Mouse (Mus musculus): ENCODE data around the gene Cdc6. TPM values are rescaled to one million over a fixed set of nuclear protein-coding genes. Genes with fewer than 3 reads are reported as not detected.

Gene Cdc6
- polyA plus RNA-seq, 1 experiment from 2014 or later, result 45.3 TPM

DNA sequence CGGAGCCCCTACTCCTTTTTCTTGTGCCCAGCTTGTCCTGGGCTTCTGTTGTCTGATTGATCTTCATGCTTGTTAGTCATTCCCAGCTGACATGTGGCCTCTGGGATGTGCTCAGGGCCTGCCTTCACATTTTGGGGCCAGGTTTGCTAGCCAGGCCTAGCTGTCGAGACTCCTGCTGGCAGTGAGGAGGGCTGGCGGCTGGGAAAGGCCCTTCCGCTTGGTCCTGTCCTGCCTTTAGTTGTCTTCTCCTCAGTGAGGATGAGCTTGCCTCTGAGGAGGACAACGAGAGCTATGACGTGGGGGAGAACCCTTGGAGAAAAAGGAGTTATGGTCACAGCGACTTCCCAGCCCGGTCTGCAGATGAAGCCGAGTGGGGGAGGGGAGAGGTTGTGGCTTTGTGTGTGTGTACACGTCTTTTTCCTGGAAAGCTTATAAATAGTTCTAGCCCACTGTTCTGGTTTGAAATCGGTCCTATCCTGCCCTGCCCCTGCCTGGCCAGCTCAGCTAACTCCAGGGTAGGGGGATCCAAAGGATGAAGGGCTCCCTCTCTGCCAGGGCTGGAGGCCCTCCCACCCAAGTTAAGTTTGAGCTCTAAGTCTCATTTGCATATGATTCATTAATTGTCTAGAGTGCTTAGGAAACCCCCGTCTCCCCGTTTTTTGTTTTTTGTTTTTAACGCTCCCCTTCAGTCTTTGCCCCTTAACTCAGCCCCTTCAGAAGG, 36.3 kb downstream of the Cdc6 start:
- H3K27ac ChIP-seq, result peak overlapping the region; percentile 87
- H3K9me3 ChIP-seq, result no peaks in the 10 kb centered on the region
- 32% methylated on average over 14 of the region's 14 CpGs for WGBS
- peak overlapping the region; percentile 16; the same call in 1 of the 2 replicates for H3K4me3 ChIP-seq
- H3K36me3 ChIP-seq, result no peaks in the 10 kb centered on the region
- DNase-seq (ENCODE audit: low spot score), result peak; percentile 30
- peaks cover 82% of the 10 kb centered on the region for H3K4me1 ChIP-seq (replicated peaks)
- peaks cover 12% of the 10 kb centered on the region for H3K27me3 ChIP-seq (ENCODE audit: insufficient read depth, poor library complexity, severe bottlenecking)

DNA sequence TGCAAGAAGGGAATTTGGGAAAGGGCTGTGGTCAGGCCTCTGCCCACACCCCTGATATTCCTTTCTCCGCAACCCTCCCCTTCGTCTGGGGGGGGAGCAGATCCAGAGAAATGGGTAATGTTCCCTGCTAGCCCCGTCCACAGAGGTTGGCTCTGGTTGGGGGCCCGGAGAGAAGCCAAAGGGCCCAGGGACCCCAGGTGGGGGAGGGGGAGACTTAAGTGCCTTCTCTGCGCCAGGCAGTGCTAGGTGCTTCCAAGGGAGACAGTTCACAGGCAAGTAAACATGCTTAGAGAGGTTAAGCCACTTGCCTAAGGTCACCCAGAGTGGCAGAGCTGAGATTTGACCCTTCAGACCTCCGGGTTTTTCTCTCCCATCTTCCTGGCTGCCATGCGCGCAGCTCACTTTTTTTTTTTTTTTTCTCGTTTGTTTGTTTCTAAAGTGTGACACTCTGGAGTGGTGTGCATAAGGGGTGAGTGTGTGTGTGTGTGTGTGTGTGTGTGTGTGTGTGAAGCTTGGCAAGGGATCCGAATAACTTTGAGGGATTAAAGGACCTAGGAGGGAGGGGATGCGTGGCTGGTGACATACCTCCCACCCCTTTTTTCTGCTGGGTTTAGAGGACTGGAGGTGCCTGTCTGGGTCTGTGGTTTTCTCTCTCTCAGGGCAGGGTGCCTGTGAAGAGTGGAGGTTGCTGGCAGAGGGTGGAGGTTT, 37.5 kb downstream of the Cdc6 start:
- Histone ChIP-seq H3K27me3 (ENCODE audit: insufficient read depth, poor library complexity, severe bottlenecking) (peaks cover 2% of the 10 kb centered on the region; the same call in 1 of the 2 replicates), H3K36me3 (peaks cover 10% of the 10 kb centered on the region; the same call in 1 of the 2 replicates), H3K4me1 (replicated peaks) (peaks cover 82% of the 10 kb centered on the region), H3K4me3 (peak overlapping the region; percentile 16; the same call in 1 of the 2 replicates), H3K27ac (peak overlapping the region; percentile 87), H3K9me3 (no peaks in the 10 kb centered on the region)
- WGBS, result 35% methylated on average over 11 of the region's 11 CpGs
- no peak for DNase-seq (ENCODE audit: low spot score)

DNA sequence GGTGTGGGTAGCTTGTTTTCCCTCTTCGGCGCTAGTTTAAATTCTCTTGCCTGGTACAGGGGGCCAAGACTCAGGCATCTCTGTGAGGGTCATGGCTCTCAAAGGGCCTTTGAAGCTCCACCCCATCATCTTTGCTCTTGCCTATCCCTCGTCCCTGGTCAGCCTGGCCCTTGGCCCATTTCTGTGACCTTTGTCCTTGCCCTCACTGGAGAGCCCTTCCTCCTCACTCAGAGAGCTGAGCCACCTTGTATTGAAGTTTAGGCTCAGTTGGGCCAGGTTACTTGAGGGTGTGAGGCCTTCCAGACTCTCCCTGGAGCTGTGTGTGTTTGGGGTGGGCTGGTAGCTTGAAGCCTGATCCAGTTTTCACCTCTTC, 38.0 kb downstream of the Cdc6 start:
- Histone ChIP-seq H3K27ac (peak overlapping the region; percentile 87), H3K9me3 (no peaks in the 10 kb centered on the region), H3K27me3 (ENCODE audit: insufficient read depth, poor library complexity, severe bottlenecking) (no peaks in the 10 kb centered on the region), H3K4me1 (replicated peaks) (peaks cover 82% of the 10 kb centered on the region), H3K4me3 (no peak overlapping the region), H3K36me3 (peaks cover 16% of the 10 kb centered on the region)
- no peak for DNase-seq (ENCODE audit: low spot score)
- WGBS, result 62% methylated on average over 3 of the region's 3 CpGs

DNA sequence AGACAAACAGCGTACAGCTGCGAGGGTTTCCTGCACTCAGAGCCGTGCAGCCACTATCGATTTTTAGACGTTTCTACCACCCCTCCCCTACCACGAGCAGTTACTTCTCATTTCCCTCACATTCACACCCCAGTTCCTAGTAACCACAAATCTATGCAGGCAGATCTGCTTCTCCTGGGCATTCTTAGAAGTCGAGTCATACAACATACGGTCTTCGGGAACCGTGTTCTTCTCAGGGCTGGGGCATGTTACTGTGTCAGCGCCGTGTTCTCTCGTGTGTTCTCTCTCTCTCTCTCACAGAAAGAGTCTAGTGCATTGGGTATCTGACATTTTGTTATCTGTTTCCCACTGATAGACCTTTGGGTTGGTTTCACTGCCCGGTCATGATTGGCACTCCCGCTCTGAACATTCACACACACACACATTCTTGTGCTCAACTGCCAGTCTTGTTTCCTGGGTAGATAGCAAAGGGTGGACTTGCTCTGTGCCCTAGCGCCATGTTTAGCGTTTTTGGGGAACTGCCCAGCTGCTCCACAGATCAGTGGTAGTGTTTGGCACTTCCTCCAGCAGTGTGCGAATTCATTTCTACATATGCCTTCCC, 40.5 kb downstream of the Cdc6 start:
- no peaks in the 10 kb centered on the region for H3K27me3 ChIP-seq (ENCODE audit: insufficient read depth, poor library complexity, severe bottlenecking)
- no peak for DNase-seq (ENCODE audit: low spot score)
- H3K9me3 ChIP-seq, result no peaks in the 10 kb centered on the region
- WGBS, result 88% methylated on average over 18 of the region's 18 CpGs
- H3K4me3 ChIP-seq, result no peak overlapping the region
- no peak overlapping the region for H3K27ac ChIP-seq
- peaks cover 33% of the 10 kb centered on the region for H3K36me3 ChIP-seq
- peaks cover 78% of the 10 kb centered on the region for H3K4me1 ChIP-seq (replicated peaks)

DNA sequence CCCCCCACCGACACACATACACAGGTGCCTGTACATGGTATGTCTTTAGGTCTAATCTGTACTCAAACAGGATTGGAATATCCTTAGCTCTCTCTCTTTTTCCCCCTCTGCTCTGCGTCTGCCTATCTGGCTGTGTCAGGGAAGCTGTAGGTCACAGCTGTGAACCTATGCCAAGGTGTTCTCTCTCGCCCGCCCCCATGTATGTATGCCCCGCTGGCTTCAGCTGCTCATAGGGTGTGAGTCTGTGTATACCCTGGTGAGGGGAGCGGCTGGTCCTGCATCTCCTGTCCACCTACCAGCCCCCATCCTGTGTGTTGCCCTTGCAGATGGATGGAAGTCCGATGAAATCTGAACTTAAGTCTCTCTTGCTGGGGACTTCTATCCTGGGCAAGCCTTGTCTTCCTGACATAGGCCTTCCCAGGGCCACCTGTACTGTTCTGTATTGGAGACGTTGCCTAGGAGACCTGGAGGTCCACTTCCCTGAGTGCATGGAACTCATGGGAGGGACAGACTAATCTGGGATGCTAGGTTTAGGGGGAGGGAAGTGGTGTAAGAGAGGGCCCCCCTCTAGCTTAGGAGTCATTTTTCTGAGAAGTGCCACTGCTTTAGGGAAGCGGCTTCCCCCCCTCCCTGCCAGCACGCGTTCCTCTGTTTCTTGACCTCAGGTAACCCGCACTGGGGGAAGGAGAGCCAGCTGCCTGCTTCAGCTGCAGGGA, 41.8 kb downstream of the Cdc6 start:
- H3K4me3 ChIP-seq, result no peak overlapping the region

DNA sequence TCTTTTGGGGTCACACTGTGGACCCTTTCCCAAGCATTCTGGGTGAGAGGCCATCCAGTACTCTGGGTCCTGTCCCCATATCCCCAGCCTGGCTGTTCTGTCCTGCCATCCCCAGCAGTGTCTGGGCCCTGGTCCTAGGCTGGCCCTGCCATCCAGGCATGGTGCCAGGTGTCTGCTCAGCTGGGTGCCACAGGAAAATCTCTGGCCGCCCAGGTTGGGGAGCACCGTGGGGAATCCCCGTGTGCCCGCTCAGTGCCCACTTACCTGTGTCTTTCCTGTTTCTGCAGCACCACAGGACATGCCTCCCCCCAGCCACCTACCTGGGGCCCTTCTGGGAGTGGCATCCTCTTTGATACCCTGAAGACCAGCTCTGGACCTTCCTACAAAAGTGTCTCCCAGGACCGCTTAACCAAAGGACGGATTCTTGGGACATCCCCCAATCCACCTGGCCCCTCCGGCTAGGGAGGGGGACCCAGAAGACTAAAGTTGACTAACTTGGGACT, 42.4 kb downstream of the Cdc6 start:
- H3K4me3 ChIP-seq, result no peak overlapping the region
- H3K9me3 ChIP-seq, result no peaks in the 10 kb centered on the region
- peaks cover 78% of the 10 kb centered on the region for H3K4me1 ChIP-seq (replicated peaks)
- 87% methylated on average over 7 of the region's 7 CpGs for WGBS
- no peaks in the 10 kb centered on the region for H3K27me3 ChIP-seq (ENCODE audit: insufficient read depth, poor library complexity, severe bottlenecking)
- H3K27ac ChIP-seq, result peak overlapping the region; percentile 59
- no peak for DNase-seq (ENCODE audit: low spot score)
- H3K36me3 ChIP-seq, result peaks cover 33% of the 10 kb centered on the region

More for the DNA sequence above, 41.8 kb downstream of the Cdc6 start:
- Histone ChIP-seq H3K27ac (peak overlapping the region; percentile 59), H3K4me1 (replicated peaks) (peaks cover 78% of the 10 kb centered on the region), H3K36me3 (peaks cover 33% of the 10 kb centered on the region), H3K9me3 (no peaks in the 10 kb centered on the region), H3K27me3 (ENCODE audit: insufficient read depth, poor library complexity, severe bottlenecking) (no peaks in the 10 kb centered on the region)
- no peak for DNase-seq (ENCODE audit: low spot score)
- 62% methylated on average over 12 of the region's 12 CpGs for WGBS

DNA sequence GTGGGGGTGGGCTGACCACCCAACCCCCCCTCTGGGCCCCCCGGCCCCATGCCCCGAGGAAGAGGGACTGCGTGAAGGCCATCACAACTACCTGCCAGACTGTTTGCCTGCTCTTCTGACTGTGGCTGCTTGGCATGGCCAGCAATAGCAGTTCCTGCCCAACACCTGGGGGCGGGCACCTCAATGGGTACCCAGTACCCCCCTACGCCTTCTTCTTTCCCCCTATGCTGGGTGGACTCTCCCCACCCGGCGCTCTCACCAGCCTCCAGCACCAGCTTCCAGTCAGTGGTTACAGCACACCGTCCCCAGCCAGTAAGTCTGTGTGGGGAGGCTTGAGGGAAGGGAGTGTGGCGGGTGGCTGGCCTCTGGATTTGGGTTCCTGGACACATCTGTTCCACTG, 42.9 kb downstream of the Cdc6 start:
- Histone ChIP-seq H3K4me1 (replicated peaks) (peaks cover 78% of the 10 kb centered on the region), H3K4me3 (no peak overlapping the region), H3K27ac (peak overlapping the region; percentile 59), H3K9me3 (no peaks in the 10 kb centered on the region), H3K36me3 (peaks cover 33% of the 10 kb centered on the region), H3K27me3 (ENCODE audit: insufficient read depth, poor library complexity, severe bottlenecking) (no peaks in the 10 kb centered on the region)
- 85% methylated on average over 9 of the region's 9 CpGs for WGBS
- no peak for DNase-seq (ENCODE audit: low spot score)

DNA sequence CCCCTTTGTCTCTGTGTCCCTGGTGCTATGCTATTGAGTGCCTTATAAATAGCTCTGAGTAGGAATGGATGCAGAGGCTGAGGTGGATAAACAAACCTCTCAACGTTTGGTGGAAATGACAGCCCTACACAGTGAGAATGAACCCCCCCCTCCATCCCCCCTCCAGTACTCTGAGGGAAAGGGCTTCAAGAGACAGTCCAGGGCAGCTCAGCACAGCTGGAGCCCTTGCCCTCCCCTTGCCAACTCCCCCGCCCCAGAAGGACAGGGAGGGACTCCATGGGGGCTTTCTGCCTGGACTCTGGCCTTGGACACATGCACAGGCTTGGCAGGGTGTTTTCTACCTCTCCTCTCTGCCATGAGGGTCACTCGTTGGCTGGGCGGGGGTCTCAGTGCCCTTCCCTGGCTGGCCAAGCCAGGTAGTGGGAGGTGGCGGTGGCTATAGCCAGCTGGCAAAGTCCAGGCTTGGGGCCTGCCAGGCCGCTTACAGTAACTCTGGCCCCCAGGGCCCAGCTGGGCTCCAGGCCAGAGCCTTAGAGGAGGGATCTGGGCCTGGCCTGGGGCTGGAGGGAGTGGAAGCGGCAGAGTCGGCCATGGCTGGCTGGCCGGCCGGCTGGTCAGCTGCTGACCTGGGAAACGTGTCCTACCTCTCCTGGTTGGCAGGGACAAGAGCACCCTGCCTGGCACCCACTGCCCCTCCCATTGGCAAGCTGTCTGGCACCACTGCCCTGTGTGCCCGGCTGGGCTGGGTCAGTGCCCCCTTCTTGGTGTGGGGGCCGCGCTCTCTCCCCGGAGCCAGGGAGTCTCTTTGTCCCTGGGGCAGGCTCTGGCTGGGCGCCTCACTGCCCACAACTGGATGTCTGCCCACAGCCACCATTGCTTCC, 43.7 kb downstream of the Cdc6 start:
- DNase-seq (ENCODE audit: low spot score), result no peak
- H3K4me3 ChIP-seq, result peak overlapping the region; percentile 3; the same call in 1 of the 2 replicates
- no peaks in the 10 kb centered on the region for H3K9me3 ChIP-seq
- H3K27me3 ChIP-seq (ENCODE audit: insufficient read depth, poor library complexity, severe bottlenecking), result no peaks in the 10 kb centered on the region
- peaks cover 79% of the 10 kb centered on the region for H3K4me1 ChIP-seq (replicated peaks)
- H3K27ac ChIP-seq, result peak overlapping the region; percentile 68
- peaks cover 33% of the 10 kb centered on the region for H3K36me3 ChIP-seq
- WGBS, result 69% methylated on average over 16 of the region's 16 CpGs

DNA sequence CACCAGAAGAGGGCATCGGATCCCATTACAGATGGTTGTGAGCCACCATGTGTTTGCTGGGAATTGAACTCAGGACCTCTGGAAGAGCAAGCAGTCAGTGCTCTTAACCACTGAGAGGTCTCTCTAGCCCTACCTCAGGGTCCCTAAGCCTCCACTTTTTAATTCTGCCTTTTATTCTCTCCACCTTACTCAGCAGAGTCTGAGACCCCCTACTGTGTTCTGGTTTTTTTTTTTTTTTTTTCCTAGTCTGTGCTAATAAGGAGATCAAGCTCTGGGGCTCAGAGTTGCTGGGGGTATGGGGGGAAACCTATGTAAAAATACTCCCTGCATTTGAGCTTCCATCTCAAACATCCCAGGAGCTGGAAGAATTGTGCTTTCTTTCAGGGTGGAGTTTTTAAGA, 44.5 kb downstream of the Cdc6 start:
- peaks cover 79% of the 10 kb centered on the region for H3K4me1 ChIP-seq (replicated peaks)
- no peak overlapping the region for H3K4me3 ChIP-seq
- H3K27ac ChIP-seq, result no peak overlapping the region
- H3K36me3 ChIP-seq, result peaks cover 38% of the 10 kb centered on the region
- 78% methylated on average over 1 of the region's 1 CpGs for WGBS
- no peaks in the 10 kb centered on the region for H3K27me3 ChIP-seq (ENCODE audit: insufficient read depth, poor library complexity, severe bottlenecking)
- no peak for DNase-seq (ENCODE audit: low spot score)
- H3K9me3 ChIP-seq, result no peaks in the 10 kb centered on the region

DNA sequence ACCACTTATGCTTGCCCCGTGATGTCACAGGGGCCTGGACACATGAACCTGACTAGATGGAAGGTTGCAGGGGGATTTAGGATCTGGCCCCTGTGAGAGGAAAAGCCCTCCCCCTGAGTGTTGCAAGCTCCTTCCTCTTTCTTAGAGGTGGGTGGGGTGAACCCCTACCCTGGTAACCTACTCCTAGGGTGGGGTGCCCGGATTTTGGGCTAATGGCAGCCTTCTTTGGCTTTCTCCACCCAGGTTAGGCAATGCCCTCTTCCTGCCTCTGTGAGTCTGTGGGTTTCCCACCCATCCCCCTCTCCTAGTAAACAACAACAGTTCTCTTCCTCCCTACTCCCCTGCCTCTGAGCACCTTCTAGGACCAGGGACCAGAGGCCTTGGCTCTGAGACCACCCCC, 45.1 kb downstream of the Cdc6 start:
- WGBS, result 78% methylated on average over 2 of the region's 2 CpGs
- no peak for DNase-seq (ENCODE audit: low spot score)
- Histone ChIP-seq H3K27ac (no peak overlapping the region), H3K4me3 (no peak overlapping the region), H3K27me3 (ENCODE audit: insufficient read depth, poor library complexity, severe bottlenecking) (no peaks in the 10 kb centered on the region), H3K9me3 (no peaks in the 10 kb centered on the region), H3K36me3 (peaks cover 42% of the 10 kb centered on the region), H3K4me1 (replicated peaks) (peaks cover 74% of the 10 kb centered on the region)

DNA sequence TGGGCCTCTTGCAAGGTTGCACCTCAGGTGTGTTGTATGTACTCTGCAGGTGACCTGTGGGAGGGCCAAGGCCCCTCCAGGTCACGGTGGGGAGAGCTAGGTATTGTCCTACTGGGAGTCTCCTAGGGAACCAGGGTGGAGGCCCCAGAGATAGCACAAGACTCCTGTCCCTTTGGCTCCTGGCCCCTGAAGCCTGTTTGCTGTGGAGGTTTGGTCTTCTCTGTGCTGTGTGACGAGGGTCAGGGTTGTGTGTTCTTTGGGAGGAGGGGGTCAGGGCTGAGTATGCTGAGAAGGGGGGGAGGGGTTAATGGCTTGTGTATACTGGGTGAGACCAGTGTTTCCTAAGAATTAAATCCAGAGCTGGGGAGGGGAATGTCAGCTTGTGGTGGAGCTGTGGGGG, 45.8 kb downstream of the Cdc6 start:
- H3K9me3 ChIP-seq, result no peaks in the 10 kb centered on the region
- DNase-seq (ENCODE audit: low spot score), result peak; percentile 23
- no peaks in the 10 kb centered on the region for H3K27me3 ChIP-seq (ENCODE audit: insufficient read depth, poor library complexity, severe bottlenecking)
- whole genome bisulfite sequencing, result 8% methylated on average over 2 of the region's 2 CpGs
- H3K36me3 ChIP-seq, result peaks cover 42% of the 10 kb centered on the region
- peak overlapping the region; percentile 35; the same call in 1 of the 2 replicates for H3K4me3 ChIP-seq
- peak overlapping the region; percentile 86 for H3K27ac ChIP-seq
- peaks cover 74% of the 10 kb centered on the region for H3K4me1 ChIP-seq (replicated peaks)
